Mouse (Mus musculus): ENCODE data around the gene L3hypdh. TPM values are rescaled to one million over a fixed set of nuclear protein-coding genes. Genes with fewer than 3 reads are reported as not detected.
"Not testable (repeated sequence)": the region's sequence is repeated elsewhere in the genome, so short reads cannot be mapped to it uniquely, and the experiment has no call there.

L3hypdh gene
- polyA plus RNA-seq, 1 experiment from 2014 or later = 23.7 TPM

DNA sequence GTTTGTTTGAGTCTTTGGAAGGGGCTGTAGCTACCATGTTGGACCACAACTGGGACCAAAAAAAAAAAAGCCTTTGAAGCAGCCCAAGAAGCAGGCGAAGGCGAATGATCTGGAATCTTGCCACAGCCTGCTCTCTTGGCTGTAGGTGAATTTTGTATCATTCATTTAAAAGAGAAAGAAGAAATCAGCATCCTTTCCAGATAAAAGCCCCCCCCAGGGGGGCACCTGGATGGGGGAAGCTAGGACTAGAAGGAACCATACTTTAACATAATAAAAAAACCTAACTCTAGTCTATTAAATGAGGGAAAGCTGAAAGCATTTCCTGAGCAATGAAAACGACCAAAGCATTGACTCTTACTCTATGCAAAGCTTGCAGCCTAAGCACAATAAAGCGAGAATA lies 34.4 kb downstream of the L3hypdh start:
- Histone ChIP-seq H3K4me1 (no peaks in the 10 kb centered on the region), H3K9ac (no peak overlapping the region), H3K4me2 (no peak overlapping the region), H3K36me3 (no peaks in the 10 kb centered on the region), H3K27ac (no peak overlapping the region), H3K9me3 (replicated peaks) (0 out of 2 replicates have a peak, but pooled peaks cover 3% of the 10 kb centered on the region), H3K4me3 (replicated peaks) (no peak overlapping the region), H3K27me3 (peaks cover 6% of the 10 kb centered on the region; the same call in 1 of the 2 replicates)
- no peak for ATAC-seq (replicated peaks; ENCODE audit: low FRiP score)
- WGBS = 90% methylated on average over 4 of the region's 4 CpGs

GRCm38 (mm10) chr12:72050156-72050555 lies 35.1 kb downstream of the L3hypdh start:
- not testable (repeated sequence) for H3K9me3 ChIP-seq (replicated peaks); H3K27me3 ChIP-seq; H3K27ac ChIP-seq; ATAC-seq (replicated peaks; ENCODE audit: low FRiP score); H3K36me3 ChIP-seq; H3K4me2 ChIP-seq; H3K4me3 ChIP-seq (replicated peaks); H3K4me1 ChIP-seq; H3K9ac ChIP-seq
- WGBS = 86% methylated on average over 5 of the region's 5 CpGs

DNA sequence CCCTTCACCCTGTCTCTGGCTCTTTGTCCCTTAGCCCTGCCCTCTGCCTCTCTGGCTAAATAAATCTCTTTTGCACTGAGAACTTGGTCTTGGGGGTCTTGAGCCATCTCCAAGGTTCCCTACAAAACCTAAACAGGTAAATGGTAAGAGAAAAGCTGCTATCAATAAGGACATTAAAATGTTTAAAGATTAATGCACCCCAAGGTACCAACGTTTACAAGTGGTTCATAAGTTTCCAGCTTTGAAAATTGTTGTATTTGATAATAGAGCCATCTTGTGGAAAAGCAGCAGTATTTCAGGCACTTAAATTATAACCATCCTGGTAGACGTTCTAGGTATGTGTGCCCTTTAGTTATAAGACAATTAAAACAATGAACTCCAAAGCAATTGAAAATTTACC lies 37.7 kb downstream of the L3hypdh start:
- Histone ChIP-seq H3K27ac (no peak overlapping the region), H3K4me1 (no peaks in the 10 kb centered on the region), H3K9ac (no peak overlapping the region), H3K36me3 (no peaks in the 10 kb centered on the region), H3K9me3 (replicated peaks) (0 out of 2 replicates have a peak, but pooled peaks cover 3% of the 10 kb centered on the region), H3K4me3 (replicated peaks) (no peak overlapping the region), H3K4me2 (no peak overlapping the region), H3K27me3 (no peaks in the 10 kb centered on the region)
- 2% methylated on average over 2 of the region's 2 CpGs for WGBS
- ATAC-seq (replicated peaks; ENCODE audit: low FRiP score) = no peak

DNA sequence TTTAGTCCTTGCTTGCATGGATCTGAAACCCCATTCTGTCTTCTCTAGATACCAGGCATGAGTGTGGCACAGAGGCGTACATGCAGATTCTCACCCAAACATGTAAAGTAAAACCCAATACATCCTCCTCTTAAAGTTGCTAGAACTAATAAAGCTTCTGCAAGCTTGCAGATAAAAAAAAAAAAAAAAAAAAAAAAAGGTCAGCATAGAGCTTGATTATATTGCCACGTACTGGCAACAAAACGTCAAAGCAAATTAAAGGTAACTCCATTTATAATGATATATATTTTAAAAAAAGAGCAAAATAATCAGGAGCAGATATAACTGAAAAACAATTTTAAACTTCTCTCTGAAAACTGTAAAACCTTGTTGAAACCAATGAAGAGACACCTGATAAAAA lies 44.0 kb downstream of the L3hypdh start:
- Histone ChIP-seq H3K9me3 (replicated peaks) (no peaks in the 10 kb centered on the region), H3K9ac (no peak overlapping the region), H3K27me3 (no peaks in the 10 kb centered on the region), H3K4me2 (no peak overlapping the region), H3K4me3 (replicated peaks) (no peak overlapping the region), H3K4me1 (no peaks in the 10 kb centered on the region), H3K36me3 (no peaks in the 10 kb centered on the region), H3K27ac (no peak overlapping the region)
- WGBS = 88% methylated on average over 3 of the region's 3 CpGs
- ATAC-seq (replicated peaks; ENCODE audit: low FRiP score) = no peak

- no peak overlapping the region for H3K4me2 ChIP-seq
- 77% methylated on average over 8 of the region's 8 CpGs for WGBS
- no peaks in the 10 kb centered on the region for H3K9me3 ChIP-seq (replicated peaks)
- no peak overlapping the region for H3K9ac ChIP-seq
- ATAC-seq (replicated peaks; ENCODE audit: low FRiP score) = no peak
- no peak overlapping the region for H3K4me3 ChIP-seq (replicated peaks)
- no peaks in the 10 kb centered on the region for H3K36me3 ChIP-seq
- no peaks in the 10 kb centered on the region for H3K4me1 ChIP-seq
- no peak overlapping the region for H3K27ac ChIP-seq
- H3K27me3 ChIP-seq = no peaks in the 10 kb centered on the region
Observed at GRCm38 (mm10) chr12:72039501-72039900, 45.7 kb downstream of the L3hypdh start.

- no peaks in the 10 kb centered on the region for H3K4me1 ChIP-seq
- H3K27me3 ChIP-seq = no peaks in the 10 kb centered on the region
- no peak overlapping the region for H3K4me3 ChIP-seq (replicated peaks)
- H3K27ac ChIP-seq = no peak overlapping the region
- H3K4me2 ChIP-seq = no peak overlapping the region
- WGBS = 77% methylated on average over 2 of the region's 2 CpGs
- no peaks in the 10 kb centered on the region for H3K36me3 ChIP-seq
- no peak overlapping the region for H3K9ac ChIP-seq
- no peaks in the 10 kb centered on the region for H3K9me3 ChIP-seq (replicated peaks)
- ATAC-seq (replicated peaks; ENCODE audit: low FRiP score) = no peak
Observed at GRCm38 (mm10) chr12:72038866-72039265, 46.4 kb downstream of the L3hypdh start.

DNA sequence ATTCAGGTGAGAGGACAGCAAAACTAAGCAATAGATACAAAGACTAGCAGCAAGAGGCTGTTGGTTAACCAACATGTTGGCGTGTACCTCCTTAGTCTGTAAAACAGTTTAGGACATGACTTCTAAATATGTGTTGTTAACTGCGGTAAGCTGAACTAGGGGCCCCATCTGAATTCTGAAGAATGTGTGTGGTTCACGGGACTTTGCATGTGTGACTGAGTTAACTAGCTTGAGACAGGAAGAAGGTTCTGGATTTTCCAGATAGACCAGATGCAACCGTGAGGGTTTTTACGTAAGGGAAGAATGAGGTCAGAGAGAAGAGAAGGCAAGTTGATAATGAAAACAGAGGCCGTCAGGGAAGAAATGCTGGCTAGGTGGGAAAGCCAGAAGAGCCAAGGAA lies 48.2 kb downstream of the L3hypdh start:
- Histone ChIP-seq H3K4me3 (replicated peaks) (no peak overlapping the region), H3K27ac (no peak overlapping the region), H3K4me2 (no peak overlapping the region), H3K9ac (no peak overlapping the region), H3K4me1 (no peaks in the 10 kb centered on the region), H3K27me3 (no peaks in the 10 kb centered on the region), H3K36me3 (no peaks in the 10 kb centered on the region), H3K9me3 (replicated peaks) (no peaks in the 10 kb centered on the region)
- 78% methylated on average over 6 of the region's 6 CpGs for WGBS
- no peak for ATAC-seq (replicated peaks; ENCODE audit: low FRiP score)

GRCm38 (mm10) chr12:72036097-72036661 lies 49.1 kb downstream of the L3hypdh start:
- no peak for ATAC-seq (replicated peaks; ENCODE audit: low FRiP score)
- Histone ChIP-seq H3K27me3 (no peaks in the 10 kb centered on the region), H3K4me1 (no peaks in the 10 kb centered on the region), H3K4me2 (no peak overlapping the region), H3K9ac (no peak overlapping the region), H3K9me3 (replicated peaks) (no peaks in the 10 kb centered on the region), H3K36me3 (no peaks in the 10 kb centered on the region), H3K27ac (no peak overlapping the region), H3K4me3 (replicated peaks) (no peak overlapping the region)
- WGBS = 81% methylated on average over 9 of the region's 9 CpGs

DNA sequence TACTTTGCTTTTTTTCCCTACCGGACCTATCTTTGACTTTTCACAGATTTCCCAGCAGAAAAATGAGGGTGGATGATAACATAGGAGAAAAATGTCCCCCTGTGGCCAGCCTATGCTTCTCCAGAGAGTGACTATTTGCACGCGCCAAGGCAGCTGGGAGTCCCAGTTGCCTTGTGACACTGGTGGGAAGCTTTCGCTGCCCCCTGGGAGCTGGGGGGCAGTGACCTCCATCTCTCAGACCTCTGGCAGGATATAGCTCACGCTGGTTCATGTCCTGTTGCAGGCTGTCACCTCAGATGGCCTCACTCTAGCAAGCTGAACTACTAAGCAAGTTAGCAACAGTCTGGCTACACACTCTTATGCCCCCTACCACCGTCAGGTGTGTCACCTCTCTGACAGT lies 53.4 kb downstream of the L3hypdh start:
- ATAC-seq (replicated peaks; ENCODE audit: low FRiP score) = no peak
- H3K4me3 ChIP-seq (replicated peaks) = no peak overlapping the region
- H3K4me2 ChIP-seq = no peak overlapping the region
- no peaks in the 10 kb centered on the region for H3K27me3 ChIP-seq
- no peaks in the 10 kb centered on the region for H3K9me3 ChIP-seq (replicated peaks)
- no peaks in the 10 kb centered on the region for H3K36me3 ChIP-seq
- 68% methylated on average over 6 of the region's 6 CpGs for WGBS
- no peak overlapping the region for H3K9ac ChIP-seq
- no peaks in the 10 kb centered on the region for H3K4me1 ChIP-seq
- H3K27ac ChIP-seq = peak overlapping the region; percentile 15; the same call in 1 of the 2 replicates

DNA sequence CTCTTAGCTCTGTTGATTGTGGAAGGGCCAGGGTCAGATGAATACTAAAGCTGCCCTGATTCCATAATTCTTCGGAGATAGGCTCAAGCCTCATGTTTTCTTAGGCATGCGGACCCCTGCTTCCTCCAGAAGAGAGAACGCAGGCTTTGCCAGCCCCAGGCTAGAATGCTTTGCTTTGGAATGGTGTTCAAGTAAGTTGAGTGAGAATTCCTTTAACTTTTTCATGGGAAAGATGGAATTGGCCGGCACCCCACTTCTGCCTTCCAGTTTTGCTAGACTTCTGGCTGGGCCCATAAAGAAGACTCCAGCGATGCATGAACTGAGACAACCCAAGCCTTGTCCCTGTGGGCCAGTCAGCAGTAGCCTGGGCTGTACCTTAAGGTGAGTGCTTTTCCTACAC lies 54.1 kb downstream of the L3hypdh start:
- no peaks in the 10 kb centered on the region for H3K36me3 ChIP-seq
- WGBS = 66% methylated on average over 5 of the region's 5 CpGs
- no peak overlapping the region for H3K4me2 ChIP-seq
- no peak overlapping the region for H3K9ac ChIP-seq
- 0 out of 2 replicates have a peak overlapping the region, but pooled peaks have one; percentile 15 for H3K27ac ChIP-seq
- no peak for ATAC-seq (replicated peaks; ENCODE audit: low FRiP score)
- H3K4me1 ChIP-seq = no peaks in the 10 kb centered on the region
- H3K27me3 ChIP-seq = no peaks in the 10 kb centered on the region
- H3K9me3 ChIP-seq (replicated peaks) = no peaks in the 10 kb centered on the region
- no peak overlapping the region for H3K4me3 ChIP-seq (replicated peaks)

GRCm38 (mm10) chr12:72025275-72025795 lies 59.9 kb downstream of the L3hypdh start:
- Histone ChIP-seq H3K9ac (no peak overlapping the region), H3K27ac (no peak overlapping the region), H3K36me3 (no peaks in the 10 kb centered on the region), H3K4me3 (replicated peaks) (no peak overlapping the region), H3K27me3 (no peaks in the 10 kb centered on the region), H3K4me2 (no peak overlapping the region), H3K9me3 (replicated peaks) (0 out of 2 replicates have a peak, but pooled peaks cover 6% of the 10 kb centered on the region), H3K4me1 (peaks cover 7% of the 10 kb centered on the region; the same call in 1 of the 2 replicates)
- ATAC-seq (replicated peaks; ENCODE audit: low FRiP score) = no peak
- 60% methylated on average over 6 of the region's 6 CpGs for WGBS

DNA sequence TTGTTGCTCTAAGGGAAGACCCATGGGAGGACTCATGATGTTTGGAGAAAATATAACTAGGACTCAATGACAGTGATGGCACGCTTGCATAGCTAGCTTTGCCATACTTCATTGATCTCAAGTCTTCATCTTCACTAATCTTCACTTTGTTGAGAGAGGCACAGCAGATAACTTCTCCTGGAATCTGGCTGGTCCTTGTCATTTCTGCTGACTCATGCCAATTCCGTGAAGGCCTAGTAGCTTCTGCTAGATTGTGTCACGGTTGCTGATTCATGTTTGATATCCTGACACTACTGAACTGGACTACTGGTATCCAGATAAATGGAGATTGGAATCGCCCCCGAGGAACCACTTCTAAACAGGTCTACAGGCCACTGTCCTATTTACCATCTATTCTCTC lies 61.7 kb downstream of the L3hypdh start:
- WGBS = 93% methylated on average over 5 of the region's 5 CpGs
- no peak overlapping the region for H3K4me2 ChIP-seq
- peaks cover 7% of the 10 kb centered on the region; the same call in 1 of the 2 replicates for H3K4me1 ChIP-seq
- no peak overlapping the region for H3K27ac ChIP-seq
- ATAC-seq (replicated peaks; ENCODE audit: low FRiP score) = no peak
- 0 out of 2 replicates have a peak, but pooled peaks cover 6% of the 10 kb centered on the region for H3K9me3 ChIP-seq (replicated peaks)
- H3K4me3 ChIP-seq (replicated peaks) = no peak overlapping the region
- H3K27me3 ChIP-seq = no peaks in the 10 kb centered on the region
- no peaks in the 10 kb centered on the region for H3K36me3 ChIP-seq
- H3K9ac ChIP-seq = no peak overlapping the region
